Mouse (Mus musculus) neural tube, embryonic 11.5 days (tissue): ENCODE data around the gene Lhx2. TPM values are rescaled to one million over a fixed set of nuclear protein-coding genes. Genes with fewer than 3 reads are reported as not detected.
A peak's percentile ranks its signal among the peaks of the same experiment; 100 is the strongest.

Experiments
- ATAC-seq: fragments of 200-750 bp; cut with Nextera tagmentation; 2 replicates; pipeline ENCODE4 v1.8.0; 2017; ENCODE audit warnings: moderate number of reproducible peaks, mild to moderate bottlenecking, moderate TSS enrichment, moderate library complexity; ENCODE audit not compliant: insufficient read depth, low FRiP score, low TSS enrichment
- DNase-seq: peaks from one replicate; pipeline ENCODE4 v3.0.0-alpha.2; 2015; ENCODE audit warnings: low spot score
- H3K27ac ChIP-seq: fragments of 300-500 bp; sonication (generic); 2 replicates; pipeline ENCODE4 v1.5.1; 2014; ENCODE audit warnings: low read depth, mild to moderate bottlenecking, low read length
- H3K27me3 ChIP-seq: fragments of 300-500 bp; sonication (generic); 2 replicates; pipeline ENCODE4 v1.6.1; 2014; ENCODE audit warnings: mild to moderate bottlenecking, low read length, mixed read lengths; ENCODE audit not compliant: control insufficient read depth, insufficient read depth
- H3K36me3 ChIP-seq: fragments of 300-500 bp; sonication (generic); 2 replicates; pipeline ENCODE4 v1.6.1; 2014; ENCODE audit warnings: mild to moderate bottlenecking, low read length, moderate library complexity, mixed read lengths; ENCODE audit not compliant: control insufficient read depth, insufficient read depth
- H3K4me1 ChIP-seq: fragments of 300-500 bp; sonication (generic); 2 replicates; pipeline ENCODE4 v1.6.1; 2014; ENCODE audit warnings: low read length, mixed read lengths; ENCODE audit not compliant: control insufficient read depth, insufficient read depth
- H3K4me2 ChIP-seq: fragments of 300-500 bp; sonication (generic); 2 replicates; pipeline ENCODE4 v1.6.1; 2014; ENCODE audit warnings: low read depth, mild to moderate bottlenecking, moderate library complexity
- H3K4me3 ChIP-seq: fragments of 300-500 bp; sonication (generic); 2 replicates; pipeline ENCODE4 v1.5.1; 2014; ENCODE audit warnings: low read depth, low read length
- H3K9ac ChIP-seq: fragments of 300-500 bp; sonication (generic); 2 replicates; pipeline ENCODE4 v1.6.1; 2014; ENCODE audit warnings: mild to moderate bottlenecking, low read length
- H3K9me3 ChIP-seq: fragments of 300-500 bp; sonication (generic); 2 replicates; pipeline ENCODE4 v1.6.1; 2016; ENCODE audit warnings: low read length; ENCODE audit not compliant: control insufficient read depth
- WGBS: fragments of 180-500 bp; shearing (Covaris S2); extraction: QIAGEN DNeasy Blood & Tissue Kit; methylation state at CpG from one replicate; pipeline ENCODE4 v1.1.7; 2014; 5-methylcytosine and 5-hydroxymethylcytosine counted together
- polyA plus RNA-seq: library from polyadenylated mRNA; unstranded; fragments of >200 nt; fragmentation: Nextera tagmentation; extraction: Ambion mirVana; gene quantifications from 2 replicates; pipeline ENCODE4 v1.2.1, GENCODE M21; 2014

Lhx2 gene
- polyA plus RNA-seq, 1 experiment from 2014 or later = 8.7 TPM

GRCm38 (mm10) chr2:38323380-38323779, 15.7 kb upstream of the Lhx2 start:
- H3K4me3 ChIP-seq = no peak overlapping the region
- no peaks in the 10 kb centered on the region for H3K27me3 ChIP-seq
- no peak for ATAC-seq
- no peak overlapping the region for H3K9ac ChIP-seq
- H3K36me3 ChIP-seq = no peaks in the 10 kb centered on the region
- WGBS = 61% methylated on average over 8 of the region's 8 CpGs
- no peaks in the 10 kb centered on the region for H3K4me1 ChIP-seq
- H3K4me2 ChIP-seq = no peak overlapping the region
- H3K9me3 ChIP-seq = no peaks in the 10 kb centered on the region
- no peak overlapping the region for H3K27ac ChIP-seq
- DNase-seq = no peak

- Histone ChIP-seq H3K9me3 (no peaks in the 10 kb centered on the region), H3K36me3 (no peaks in the 10 kb centered on the region), H3K4me1 (no peaks in the 10 kb centered on the region), H3K9ac (no peak overlapping the region), H3K27me3 (0 out of 2 replicates have a peak, but pooled peaks cover 3% of the 10 kb centered on the region), H3K27ac (no peak overlapping the region), H3K4me3 (no peak overlapping the region), H3K4me2 (no peak overlapping the region)
- 29% methylated on average over 1 of the region's 1 CpGs for WGBS
- DNase-seq = no peak
- ATAC-seq = no peak
Observed at GRCm38 (mm10) chr2:38326671-38327070, 12.4 kb upstream of the Lhx2 start.

- no peaks in the 10 kb centered on the region for H3K9me3 ChIP-seq
- H3K27me3 ChIP-seq = peaks cover 52% of the 10 kb centered on the region
- ATAC-seq = no peak
- no peak overlapping the region for H3K4me2 ChIP-seq
- WGBS = 35% methylated on average over 7 of the region's 7 CpGs
- H3K9ac ChIP-seq = no peak overlapping the region
- no peak overlapping the region for H3K27ac ChIP-seq
- H3K4me1 ChIP-seq = 0 out of 2 replicates have a peak, but pooled peaks cover 2% of the 10 kb centered on the region
- no peaks in the 10 kb centered on the region for H3K36me3 ChIP-seq
- DNase-seq = no peak
- H3K4me3 ChIP-seq = no peak overlapping the region
Observed at GRCm38 (mm10) chr2:38333586-38334119, 5.4 kb upstream of the Lhx2 start.

GRCm38 (mm10) chr2:38336606-38337005, 2.5 kb upstream of the Lhx2 start:
- Histone ChIP-seq H3K4me1 (peaks cover 10% of the 10 kb centered on the region), H3K27me3 (peaks cover 78% of the 10 kb centered on the region), H3K4me3 (no peak overlapping the region), H3K4me2 (no peak overlapping the region), H3K27ac (no peak overlapping the region), H3K9me3 (no peaks in the 10 kb centered on the region), H3K36me3 (no peaks in the 10 kb centered on the region), H3K9ac (no peak overlapping the region)
- DNase-seq (peak; percentile 45), ATAC-seq (no peak)
- under 1% methylated on average over 17 of the region's 17 CpGs for WGBS

- WGBS = 2% methylated on average over 6 of the region's 6 CpGs
- no peak overlapping the region for H3K4me2 ChIP-seq
- peak; percentile 22 for DNase-seq
Observed at GRCm38 (mm10) chr2:38337091-38337640, 1.9 kb upstream of the Lhx2 start.

GRCm38 (mm10) chr2:38337681-38338080, 1.4 kb upstream of the Lhx2 start:
- H3K4me3 ChIP-seq = no peak overlapping the region

More at GRCm38 (mm10) chr2:38337091-38337640, 1.9 kb upstream of the Lhx2 start:
- no peak for ATAC-seq
- Histone ChIP-seq H3K9ac (no peak overlapping the region), H3K27me3 (peaks cover 84% of the 10 kb centered on the region), H3K36me3 (no peaks in the 10 kb centered on the region), H3K9me3 (no peaks in the 10 kb centered on the region), H3K4me3 (no peak overlapping the region), H3K27ac (no peak overlapping the region), H3K4me1 (peaks cover 10% of the 10 kb centered on the region)

GRCm38 (mm10) chr2:38338348-38338932, 641 bp upstream of the Lhx2 start:
- Histone ChIP-seq H3K27ac (no peak overlapping the region), H3K9me3 (no peaks in the 10 kb centered on the region), H3K27me3 (peaks cover 91% of the 10 kb centered on the region), H3K9ac (no peak overlapping the region), H3K36me3 (no peaks in the 10 kb centered on the region), H3K4me1 (peaks cover 10% of the 10 kb centered on the region), H3K4me2 (no peak overlapping the region), H3K4me3 (no peak overlapping the region; the same call in 1 of the 2 replicates)
- DNase-seq = peak; percentile 29
- ATAC-seq = no peak
- WGBS = 0% methylated on average over 5 of the region's 5 CpGs

More at GRCm38 (mm10) chr2:38337681-38338080, 1.4 kb upstream of the Lhx2 start:
- Histone ChIP-seq H3K36me3 (no peaks in the 10 kb centered on the region), H3K4me2 (no peak overlapping the region), H3K9me3 (no peaks in the 10 kb centered on the region), H3K9ac (no peak overlapping the region), H3K27ac (no peak overlapping the region), H3K4me1 (peaks cover 10% of the 10 kb centered on the region), H3K27me3 (peaks cover 87% of the 10 kb centered on the region)
- ATAC-seq (no peak), DNase-seq (no peak)
- WGBS = 4% methylated on average over 5 of the region's 5 CpGs

GRCm38 (mm10) chr2:38339910-38340625, 987 bp downstream of the Lhx2 start:
- H3K27me3 ChIP-seq = peaks cover 99% of the 10 kb centered on the region
- no peaks in the 10 kb centered on the region for H3K9me3 ChIP-seq
- peak; percentile 34 for DNase-seq
- H3K36me3 ChIP-seq = no peaks in the 10 kb centered on the region
- WGBS = under 1% methylated on average over 9 of the region's 9 CpGs
- H3K4me2 ChIP-seq = peak overlapping the region; percentile 53
- H3K9ac ChIP-seq = peak overlapping the region; percentile 37; the same call in 1 of the 2 replicates
- H3K4me3 ChIP-seq = peak overlapping the region; percentile 38; the same call in 1 of the 2 replicates
- ATAC-seq = no peak
- peaks cover 10% of the 10 kb centered on the region for H3K4me1 ChIP-seq
- H3K27ac ChIP-seq = no peak overlapping the region
